Mouse (Mus musculus) CH12.LX (cell line): ENCODE data around the gene Adarb1. TPM values are rescaled to one million over a fixed set of nuclear protein-coding genes. Genes with fewer than 3 reads are reported as not detected.

Source experiments
- DNase-seq: peaks from one replicate; pipeline ENCODE4 v3.0.0-alpha.2; 2013; ENCODE audit errors: extremely low read depth
- H3K27ac ChIP-seq: 2 replicates; pipeline ENCODE4 v1.5.1; 2012; ENCODE audit warnings: low read depth, mild to moderate bottlenecking, control low read depth, moderate library complexity; ENCODE audit not compliant: insufficient read depth
- H3K27me3 ChIP-seq: replicated peaks from 2 replicates; pipeline ENCODE3; 2012; ENCODE audit warnings: inconsistent platforms
- H3K36me3 ChIP-seq, 2 experiments: replicated peaks in 1 of 2; 2 replicates each; pipeline versions ENCODE3 to v1.6.1; 2012; ENCODE audit warnings: inconsistent platforms in 1 of 2, low read length in 1 of 2, mild to moderate bottlenecking in 1 of 2, mixed read lengths in 1 of 2, moderate library complexity in 1 of 2; ENCODE audit not compliant: control insufficient read depth in 1 of 2, insufficient read depth in 1 of 2
- H3K4me1 ChIP-seq, 2 experiments: 2 replicates each; pipeline ENCODE4 v1.6.1; 2012; ENCODE audit warnings: inconsistent platforms in 1 of 2, moderate library complexity in 1 of 2; ENCODE audit not compliant: insufficient read depth in 2 of 2, control insufficient read depth in 1 of 2
- H3K4me2 ChIP-seq: 2 replicates; pipeline ENCODE4 v1.6.1; 2012; ENCODE audit warnings: low read depth, mild to moderate bottlenecking, control low read depth; ENCODE audit not compliant: poor library complexity, insufficient read depth, severe bottlenecking
- H3K4me3 ChIP-seq, 3 experiments: fragments of 150-350 bp in 1 of 3; sonication (generic) in 1 of 3; replicated peaks in 1 of 3; 2 replicates each; pipeline versions ENCODE3 to v1.5.1; 2011 to 2012; ENCODE audit warnings: low read depth in 2 of 3, low read length in 2 of 3, mild to moderate bottlenecking in 2 of 3, moderate library complexity in 2 of 3, control low read depth in 1 of 3, improper control_type of control experiment in 1 of 3, inconsistent platforms in 1 of 3, mixed read lengths in 1 of 3; ENCODE audit not compliant: poor library complexity in 1 of 3
- H3K79me2 ChIP-seq: replicated peaks from 2 replicates; pipeline ENCODE4 v1.6.1; 2012; ENCODE audit warnings: mild to moderate bottlenecking, moderate library complexity; ENCODE audit not compliant: control insufficient read depth, poor library complexity, insufficient read depth, severe bottlenecking; ENCODE audit errors: extremely low read depth
- H3K9ac ChIP-seq: 2 replicates; pipeline ENCODE4 v1.6.1; 2012; ENCODE audit warnings: low read depth, mild to moderate bottlenecking, control low read depth, moderate library complexity; ENCODE audit not compliant: insufficient read depth
- H3K9me3 ChIP-seq: replicated peaks from 2 replicates; pipeline ENCODE3; 2012; ENCODE audit warnings: low read length, inconsistent platforms, mixed read lengths
- BHLHE40 ChIP-seq: IDR thresholded peaks from 2 replicates; pipeline ENCODE4 v1.6.1; 2011; ENCODE audit warnings: mild to moderate bottlenecking, low read depth, low read length, improper control_type of control experiment
- CHD1 ChIP-seq: IDR thresholded peaks from 2 replicates; pipeline ENCODE4 v1.6.1; 2012; ENCODE audit warnings: low read depth, low read length, improper control_type of control experiment, inconsistent platforms
- CHD2 ChIP-seq: IDR thresholded peaks from 2 replicates; pipeline ENCODE4 v1.6.1; 2011; ENCODE audit warnings: low read length, improper control_type of control experiment
- CTCF ChIP-seq, 2 experiments: IDR thresholded peaks in 1 of 2; conservative IDR thresholded peaks in 1 of 2; 2 replicates each; pipeline ENCODE4 v1.5.1; 2011 to 2012; ENCODE audit warnings: low read depth in 2 of 2, low read length in 2 of 2, improper control_type of control experiment in 1 of 2, inconsistent platforms in 1 of 2, mild to moderate bottlenecking in 1 of 2, moderate library complexity in 1 of 2
- E2F4 ChIP-seq: IDR thresholded peaks from 2 replicates; pipeline ENCODE4 v1.6.1; 2011; ENCODE audit warnings: low read depth, low read length, improper control_type of control experiment; ENCODE audit not compliant: insufficient replicate concordance
- ELF1 ChIP-seq: IDR thresholded peaks from 2 replicates; pipeline ENCODE4 v1.6.1; 2014; ENCODE audit warnings: low read depth, mild to moderate bottlenecking, inconsistent platforms, low read length, improper control_type of control experiment
- EP300 ChIP-seq: IDR thresholded peaks from 2 replicates; pipeline ENCODE4 v1.6.1; 2011; ENCODE audit warnings: low read length, improper control_type of control experiment
- GABPA ChIP-seq: IDR thresholded peaks from 2 replicates; pipeline ENCODE4 v1.6.1; 2012; ENCODE audit warnings: low read depth, low read length, improper control_type of control experiment, inconsistent platforms; ENCODE audit not compliant: insufficient replicate concordance
- HCFC1 ChIP-seq: IDR thresholded peaks from 2 replicates; pipeline ENCODE4 v1.6.1; 2012; ENCODE audit warnings: low read depth, mild to moderate bottlenecking, inconsistent platforms, low read length, improper control_type of control experiment
- IRF4 ChIP-seq: IDR thresholded peaks from 2 replicates; pipeline ENCODE4 v1.6.1; 2014; ENCODE audit warnings: low read depth, mild to moderate bottlenecking, inconsistent platforms, low read length, improper control_type of control experiment
- JUN ChIP-seq: IDR thresholded peaks from 2 replicates; pipeline ENCODE4 v1.6.1; 2011; ENCODE audit warnings: low read depth, mild to moderate bottlenecking, low read length, improper control_type of control experiment, moderate library complexity; ENCODE audit not compliant: insufficient read depth
- KAT2A ChIP-seq: IDR thresholded peaks from 2 replicates; pipeline ENCODE4 v1.6.1; 2012; ENCODE audit warnings: low read length, improper control_type of control experiment, inconsistent platforms; ENCODE audit not compliant: insufficient replicate concordance
- MAFK ChIP-seq: IDR thresholded peaks from 2 replicates; pipeline ENCODE4 v1.6.1; 2011; ENCODE audit warnings: low read length, improper control_type of control experiment; ENCODE audit not compliant: insufficient replicate concordance
- MEF2A ChIP-seq: IDR thresholded peaks from 2 replicates; pipeline ENCODE4 v1.6.1; 2014; ENCODE audit warnings: low read depth, mild to moderate bottlenecking, inconsistent platforms, low read length, improper control_type of control experiment, borderline replicate concordance
- MXI1 ChIP-seq: IDR thresholded peaks from 2 replicates; pipeline ENCODE4 v1.6.1; 2011; ENCODE audit warnings: mild to moderate bottlenecking, low read depth, low read length, improper control_type of control experiment
- MYC ChIP-seq: IDR thresholded peaks from 2 replicates; pipeline ENCODE4 v1.6.1; 2011; ENCODE audit warnings: low read depth, mild to moderate bottlenecking, improper control_type of control experiment, low read length
- NELFE ChIP-seq: IDR thresholded peaks from 2 replicates; pipeline ENCODE4 v1.6.1; 2011; ENCODE audit warnings: low read depth, low read length, improper control_type of control experiment
- NRF1 ChIP-seq: IDR thresholded peaks from 2 replicates; pipeline ENCODE4 v1.6.1; 2014; ENCODE audit warnings: low read depth, mild to moderate bottlenecking, inconsistent platforms, low read length, improper control_type of control experiment, moderate library complexity
- PAX5 ChIP-seq: IDR thresholded peaks from 2 replicates; pipeline ENCODE4 v1.6.1; 2012; ENCODE audit warnings: low read length, inconsistent platforms, mixed read lengths
- POLR2AphosphoS2 ChIP-seq: IDR thresholded peaks from 2 replicates; pipeline ENCODE4 v1.6.1; 2011; ENCODE audit warnings: low read depth, low read length, improper control_type of control experiment
- SMC3 ChIP-seq: IDR thresholded peaks from 2 replicates; pipeline ENCODE4 v1.6.1; 2011; ENCODE audit warnings: low read depth, low read length, improper control_type of control experiment
- TBP ChIP-seq: conservative IDR thresholded peaks from 2 replicates; pipeline ENCODE4 v1.6.1; 2011; ENCODE audit warnings: low read depth, low read length, improper control_type of control experiment
- UBTF ChIP-seq: IDR thresholded peaks from 2 replicates; pipeline ENCODE4 v1.6.1; 2012; ENCODE audit warnings: low read depth, mild to moderate bottlenecking, inconsistent platforms, low read length, improper control_type of control experiment, moderate library complexity
- ZC3H11A ChIP-seq: IDR thresholded peaks from 2 replicates; pipeline ENCODE4 v1.6.1; 2012; ENCODE audit warnings: low read depth, mild to moderate bottlenecking, inconsistent platforms, low read length, improper control_type of control experiment
- ZKSCAN1 ChIP-seq: IDR thresholded peaks from 2 replicates; pipeline ENCODE4 v1.6.1; 2012; ENCODE audit warnings: low read depth, inconsistent platforms, low read length, improper control_type of control experiment, borderline replicate concordance
- ZMIZ1 ChIP-seq: IDR thresholded peaks from 2 replicates; pipeline ENCODE4 v1.6.1; 2012; ENCODE audit warnings: low read depth, mild to moderate bottlenecking, inconsistent platforms, low read length, improper control_type of control experiment
- ZNF384 ChIP-seq: IDR thresholded peaks from 2 replicates; pipeline ENCODE4 v1.6.1; 2012; ENCODE audit warnings: low read depth, low read length, improper control_type of control experiment, inconsistent platforms
- dilution Hi-C: fragments of 300-500 bp; cut with MboI; formaldehyde crosslinking; loops from 2 replicates; pipeline ENCODE4 v1.14.3; 2020; ENCODE audit warnings: low sequenced_read_pairs; ENCODE audit not compliant: extremely low pct_unique_long_range_greater_than_20kb, extremely low pct_ligation_motif_present
- in situ Hi-C: fragments of 300-500 bp; cut with MboI; formaldehyde crosslinking; loops from 3 replicates; pipeline ENCODE4 v1.14.3; 2019; ENCODE audit warnings: low sequenced_read_pairs, low pct_ligation_motif_present, low pct_unique_long_range_greater_than_20kb, mixed read lengths
- polyA plus RNA-seq: library from polyadenylated mRNA; unstranded; fragments of >175 nt; gene quantifications from 2 replicates; pipeline ENCODE4 v1.2.1, GENCODE M21; 2012; ENCODE audit warnings: low read depth; ENCODE audit not compliant: insufficient read length
- total RNA-seq, 2 experiments: library from RNA; depleted of rRNA; stranded (reverse); fragments of 300-350 nt in 1 of 2; fragments of >200 nt in 1 of 2; gene quantifications; 2 replicates each; pipeline ENCODE4 v1.2.3; 2012 to 2014

The Adarb1 gene
- total and polyA plus RNA-seq, 3 experiments: 1.7 to 3.5 (median 2.4) TPM

DNA sequence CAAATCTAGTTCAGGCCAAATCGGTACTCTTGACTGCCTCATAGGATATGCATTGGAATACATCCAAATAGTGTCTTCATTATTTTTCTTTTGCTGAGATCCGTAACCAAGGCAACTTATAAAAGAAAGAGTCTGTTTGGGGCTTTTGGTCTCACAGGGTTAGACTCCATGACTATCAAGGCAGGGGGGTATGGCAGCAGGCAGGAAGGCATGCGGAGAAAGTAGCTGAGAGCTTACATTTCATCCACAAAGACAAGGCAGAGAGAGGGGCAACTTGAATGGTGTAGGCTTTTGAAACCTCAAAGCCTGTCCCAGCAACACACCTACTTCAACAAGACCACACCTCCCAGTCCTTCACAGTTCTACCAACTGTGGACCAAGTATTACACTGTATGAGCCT, 162.4 kb downstream of the Adarb1 start:
- TF ChIP-seq UBTF (no peak), TBP (no peak), GABPA (no peak), MYC (no peak), MXI1 (no peak), NELFE (no peak), BHLHE40 (no peak), ZKSCAN1 (no peak), HCFC1 (no peak), KAT2A (no peak), ZMIZ1 (no peak), ZC3H11A (no peak), E2F4 (no peak), ELF1 (no peak), MAFK (no peak), CHD2 (no peak), POLR2AphosphoS2 (no peak), ZNF384 (no peak), SMC3 (no peak)
- dilution Hi-C loops (no loop called here), in situ Hi-C loops (no loop called here)
- Histone ChIP-seq H3K79me2 (peaks cover 2% of the 10 kb centered on the region; the same call in 1 of the 2 replicates), H3K4me2 (no peak overlapping the region), H3K4me1 (peaks cover 0 to 12% of the 10 kb centered on the region in 2 experiments; a peak in 2 of 4 replicates), H3K9me3 (no peaks in the 10 kb centered on the region), H3K9ac (no peak overlapping the region), H3K4me3 (no peak overlapping the region), H3K27ac (no peak overlapping the region), H3K36me3 (peaks cover 0 to 3% of the 10 kb centered on the region in 2 experiments), H3K27me3 (peaks cover 67% of the 10 kb centered on the region)
- no peak for DNase-seq

DNA sequence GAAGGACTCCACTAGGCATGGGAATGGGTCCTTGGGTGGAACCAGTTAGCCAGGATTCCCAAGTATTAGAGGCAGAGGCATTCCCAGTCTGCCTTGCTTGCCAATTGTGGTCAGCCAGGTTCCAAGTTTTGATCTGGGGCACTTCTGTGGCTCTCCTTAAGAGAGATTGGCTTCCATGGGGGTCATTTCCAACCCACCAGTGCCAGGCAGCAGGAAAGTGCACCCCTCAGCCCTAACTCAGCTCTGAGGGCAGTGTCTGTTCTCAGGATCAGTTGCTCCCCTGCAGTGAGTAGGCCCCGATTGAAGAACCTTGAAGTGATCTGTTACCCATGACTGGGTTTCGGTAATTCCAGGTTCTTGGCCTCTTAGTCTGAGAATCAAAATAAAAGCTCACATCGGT, 162.8 kb downstream of the Adarb1 start:
- Histone ChIP-seq H3K9ac (no peak overlapping the region), H3K36me3 (no peaks in the 10 kb centered on the region), H3K4me1 (peaks cover 0 to 8% of the 10 kb centered on the region in 2 experiments; a peak in 2 of 4 replicates)
- DNase-seq: no peak
- TF ChIP-seq CHD1 (no peak), NRF1 (no peak), MEF2A (no peak), PAX5 (no peak), EP300 (no peak), UBTF (no peak), CTCF (conservative IDR thresholded peaks at IDR 0.05 in 1 of 2, IDR thresholded peaks at IDR 0.05 in 1 of 2; ENCODE audit: low read depth in 2 of 2, low read length in 2 of 2) (no peak), IRF4 (no peak), JUN (no peak), TBP (no peak), NELFE (no peak), BHLHE40 (no peak), E2F4 (no peak)
- TF ChIP-seq, all 38 proteins: peak for 0
- Histone ChIP-seq H3K9me3 (no peaks in the 10 kb centered on the region), H3K4me3 (no peak overlapping the region), H3K27ac (no peak overlapping the region), H3K4me2 (no peak overlapping the region), H3K27me3 (peaks cover 70% of the 10 kb centered on the region), H3K79me2 (peaks cover 2% of the 10 kb centered on the region; the same call in 1 of the 2 replicates)
- dilution Hi-C loops: no loop called here
- in situ Hi-C loops: no loop called here
